Mouse (Mus musculus) bone marrow macrophage, adult 2 months (primary cell): ENCODE measurements around the gene Dlat. TPM values are rescaled to one million over a fixed set of nuclear protein-coding genes. Genes with fewer than 3 reads are reported as not detected.

ENCODE experiments used
- H3K27ac ChIP-seq: 2 replicates; pipeline ENCODE4 v1.5.1; 2012; ENCODE audit warnings: low read depth, low read length; ENCODE audit not compliant: insufficient read depth
- H3K4me1 ChIP-seq: 2 replicates; pipeline ENCODE4 v1.6.1; 2012; ENCODE audit warnings: low read length; ENCODE audit not compliant: control insufficient read depth, insufficient read depth
- H3K4me3 ChIP-seq: 2 replicates; pipeline ENCODE4 v1.5.1; 2012; ENCODE audit warnings: mild to moderate bottlenecking, low read length, moderate library complexity; ENCODE audit not compliant: insufficient read depth
- CTCF ChIP-seq: IDR thresholded peaks from 2 replicates; pipeline ENCODE4 v1.5.1; 2012; ENCODE audit warnings: low read depth, mild to moderate bottlenecking, low read length, moderate library complexity
- POLR2A ChIP-seq: IDR thresholded peaks from 2 replicates; pipeline ENCODE4 v1.6.1; 2012; ENCODE audit warnings: mild to moderate bottlenecking, low read depth, low read length, borderline replicate concordance
- polyA plus RNA-seq: library from polyadenylated mRNA; stranded (reverse); fragments of >200 nt; gene quantifications from 2 replicates; pipeline ENCODE4 v1.2.4, GENCODE M21; 2012; ENCODE audit not compliant: missing spikeins, insufficient read depth, insufficient read length

Gene Dlat
- 29.3 and 32.1 TPM in 2 replicates for polyA plus RNA-seq

DNA sequence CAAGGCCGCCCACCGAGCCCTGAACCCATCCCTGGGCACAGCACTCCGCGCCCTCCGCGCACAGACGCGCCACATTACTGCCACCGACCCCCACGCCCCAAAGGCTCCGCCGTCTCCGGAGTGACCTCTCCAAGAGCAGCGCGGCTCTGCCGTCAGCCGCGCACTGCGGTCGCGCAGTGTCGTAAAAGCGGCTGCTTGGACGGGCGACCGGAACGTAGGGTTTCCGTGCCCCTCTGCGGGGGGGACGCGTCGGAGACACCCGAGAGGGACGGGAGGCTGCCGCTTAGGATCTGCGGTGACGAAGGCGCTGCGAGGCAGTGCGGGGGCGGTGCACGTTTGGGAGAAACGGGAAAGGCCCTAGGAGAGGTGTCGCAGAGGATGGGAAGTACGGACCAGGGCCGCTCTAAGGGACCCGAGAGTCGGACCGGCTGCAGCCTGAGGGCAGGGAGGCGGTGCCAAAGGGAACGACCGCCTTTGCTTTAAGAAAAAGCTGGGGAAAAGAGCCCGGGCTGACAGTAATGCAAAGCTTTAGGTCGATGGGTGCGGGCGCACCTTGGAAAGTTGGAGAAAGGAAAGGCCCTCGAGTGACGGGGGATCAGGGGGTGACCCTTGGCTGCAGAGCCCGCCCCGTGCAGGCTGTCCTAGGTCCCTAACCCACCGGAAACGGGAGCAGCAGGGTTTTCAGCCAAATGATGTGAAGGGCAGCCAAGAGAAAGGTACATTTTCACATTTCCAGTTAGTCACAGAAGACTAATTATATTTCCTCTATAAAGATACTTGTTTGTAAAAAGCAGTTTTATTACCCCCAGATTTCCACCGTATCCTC is at the start of gene Dlat:
TSS of gene Dlat (minus strand) at position 389 of the 826 bp plus-strand sequence.
- peak within 1 kb of the TSS; percentile 84 for H3K4me3 ChIP-seq
- peaks cover 8% of the 10 kb centered on the region for H3K4me1 ChIP-seq
- peak within 1 kb of the TSS; percentile 53 for H3K27ac ChIP-seq
- no peak for TF ChIP-seq CTCF
- TF ChIP-seq POLR2A, result peak; percentile 11; the same call in 1 of the 2 replicates

DNA sequence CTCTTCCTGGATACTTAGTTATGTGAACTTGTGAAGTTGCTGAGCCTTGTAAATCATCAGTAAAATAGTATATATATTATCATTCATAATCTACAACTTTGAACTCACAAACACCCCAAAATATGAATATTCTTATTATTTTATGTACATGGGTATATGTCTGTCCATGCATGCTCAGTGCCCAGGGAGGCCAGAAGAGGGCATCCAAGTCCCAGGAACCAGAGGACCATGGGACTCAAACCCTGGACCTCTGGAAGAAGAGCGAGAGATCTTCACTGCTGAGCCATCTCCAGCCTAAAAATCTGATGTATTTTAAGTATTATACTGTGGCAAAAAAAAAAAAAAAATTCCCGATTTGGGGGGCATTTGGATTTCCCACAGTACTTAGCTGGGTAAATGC is 49.5 kb upstream of the Dlat start:
- H3K4me3 ChIP-seq, result no peak overlapping the region
- peaks cover 14% of the 10 kb centered on the region for H3K4me1 ChIP-seq
- TF ChIP-seq CTCF, result peak; percentile 40; the same call in 1 of the 2 replicates
- TF ChIP-seq POLR2A, result no peak
- no peak overlapping the region for H3K27ac ChIP-seq

DNA sequence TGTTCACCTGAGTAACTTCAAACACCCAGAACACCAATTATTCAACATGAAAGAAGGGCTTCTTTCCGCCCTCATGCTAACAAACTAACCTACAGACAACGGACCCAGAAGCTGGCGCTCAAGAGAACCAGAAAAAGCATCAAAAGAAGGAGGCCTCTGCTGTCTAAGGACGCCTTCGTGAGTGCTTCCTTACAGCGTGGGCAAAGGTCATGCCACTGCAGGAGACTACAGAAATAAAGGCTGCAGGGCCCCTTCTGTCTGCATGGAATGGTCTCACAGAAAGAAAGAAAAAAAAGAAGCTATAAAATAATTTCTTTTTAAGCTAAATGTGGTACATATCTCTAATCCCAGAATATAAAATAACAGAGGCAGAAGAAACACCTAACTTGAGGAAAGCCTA is 45.3 kb upstream of the Dlat start:
- H3K27ac ChIP-seq, result no peak overlapping the region
- TF ChIP-seq POLR2A, result no peak
- no peak for TF ChIP-seq CTCF
- peaks cover 3% of the 10 kb centered on the region; the same call in 1 of the 2 replicates for H3K4me1 ChIP-seq
- no peak overlapping the region for H3K4me3 ChIP-seq

DNA sequence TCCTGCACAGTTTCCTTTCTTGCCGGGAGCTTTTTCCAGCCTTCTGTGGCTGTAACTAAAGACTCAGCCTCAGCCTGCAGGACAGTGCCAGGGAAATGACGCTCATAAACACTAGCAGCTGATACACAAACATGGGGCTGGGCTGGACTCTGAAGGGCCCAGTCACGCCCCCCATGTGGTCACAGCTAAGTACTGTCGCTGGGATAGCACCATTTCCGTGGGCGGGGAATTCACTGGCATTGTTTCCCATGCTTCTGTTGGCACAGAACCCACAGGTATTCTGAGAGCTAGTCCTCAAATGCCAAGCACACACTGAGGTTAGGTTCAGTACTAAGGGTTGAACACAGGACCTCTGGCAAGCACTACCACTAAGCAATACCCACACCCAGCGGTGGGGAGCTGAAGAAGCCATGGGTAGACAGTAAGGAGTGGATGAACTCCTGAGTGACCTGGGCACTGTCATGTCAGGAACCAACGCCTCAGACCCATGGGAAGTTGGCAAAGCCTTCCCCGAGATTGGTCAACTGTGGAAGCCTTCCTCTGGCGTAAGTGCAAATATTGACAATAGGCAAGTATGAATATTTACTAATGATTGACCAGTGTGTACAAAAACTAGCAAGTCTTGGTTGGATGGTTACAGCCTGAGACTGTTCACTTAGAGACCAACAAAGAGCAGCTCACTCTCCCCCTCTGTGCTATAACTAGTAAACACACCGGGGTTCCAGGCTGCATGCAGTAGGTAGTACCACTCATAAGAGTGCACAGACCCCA is 41.5 kb upstream of the Dlat start:
- H3K27ac ChIP-seq, result no peak overlapping the region
- peaks cover 7% of the 10 kb centered on the region; the same call in 1 of the 2 replicates for H3K4me1 ChIP-seq
- TF ChIP-seq CTCF (no peak), POLR2A (no peak)
- no peak overlapping the region for H3K4me3 ChIP-seq

DNA sequence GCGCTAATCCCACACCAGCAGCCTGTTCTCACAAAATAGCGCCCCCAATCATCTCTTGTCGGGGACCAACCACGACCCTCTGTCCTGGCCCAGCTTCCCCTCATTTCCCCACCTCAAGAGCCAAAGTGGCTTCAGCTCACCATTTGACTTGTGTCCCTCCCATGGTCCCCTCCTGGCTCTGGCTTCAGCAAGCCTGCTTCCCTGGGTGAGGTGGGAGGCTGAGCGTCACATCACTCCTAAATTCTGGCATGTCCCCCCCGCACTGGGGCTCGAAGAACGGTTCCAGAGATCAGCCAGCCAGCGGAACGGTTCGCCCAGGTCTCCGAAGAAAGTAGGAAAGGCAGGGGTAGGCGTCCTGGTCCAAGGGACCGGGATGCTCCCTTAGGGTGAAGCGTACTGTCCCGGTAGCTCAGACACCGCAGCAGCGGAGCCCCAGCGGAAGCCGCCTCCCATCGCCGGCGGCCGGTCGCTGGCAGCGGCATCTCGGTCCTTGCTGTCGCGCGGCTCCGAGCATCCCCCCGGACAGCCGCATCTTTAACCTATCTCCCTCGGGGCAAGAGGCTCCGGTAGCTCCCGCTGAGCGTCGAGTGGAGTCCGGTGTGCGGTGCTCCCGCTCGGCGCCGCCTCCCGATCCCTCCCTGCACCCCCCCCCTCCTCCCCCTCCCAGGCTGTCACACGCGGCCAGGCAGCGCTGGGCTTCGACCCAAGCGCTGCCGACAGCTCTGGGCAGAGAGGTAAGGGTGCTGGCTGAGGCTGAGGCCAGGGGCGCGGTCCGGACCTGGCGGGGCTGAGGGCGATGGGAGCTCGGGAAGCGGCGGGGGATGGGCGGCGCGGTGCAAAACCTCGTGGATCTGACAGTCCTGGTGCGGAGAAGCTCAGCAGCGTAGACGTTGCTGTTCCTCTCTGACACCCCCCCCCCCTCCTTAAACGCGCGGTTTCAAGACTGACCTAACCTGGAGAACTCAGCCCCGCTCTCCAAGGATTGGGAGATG is 39.1 kb upstream of the Dlat start:
- TF ChIP-seq POLR2A (no peak), CTCF (no peak)
- no peak overlapping the region for H3K27ac ChIP-seq
- peak overlapping the region; percentile 52 for H3K4me3 ChIP-seq
- H3K4me1 ChIP-seq, result peaks cover 4% of the 10 kb centered on the region; the same call in 1 of the 2 replicates

DNA sequence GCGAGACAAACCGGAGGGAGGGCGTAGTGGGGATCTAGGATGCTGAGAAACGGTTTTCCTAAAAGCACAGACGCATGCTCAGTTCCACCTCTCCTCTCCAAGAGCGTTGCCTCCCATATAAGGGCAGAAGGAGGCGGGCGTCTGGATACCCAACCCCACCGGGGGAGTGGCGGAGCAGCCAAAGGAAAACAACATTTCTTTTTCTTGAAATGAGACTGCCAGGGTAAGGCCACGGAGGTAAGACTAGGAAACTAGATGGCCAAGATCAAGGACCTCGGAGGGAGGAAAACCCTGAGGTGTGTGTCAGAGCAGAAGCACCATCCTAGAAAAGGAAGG is 38.1 kb upstream of the Dlat start:
- no peak overlapping the region for H3K27ac ChIP-seq
- TF ChIP-seq CTCF (no peak), POLR2A (no peak)
- peaks cover 4% of the 10 kb centered on the region; the same call in 1 of the 2 replicates for H3K4me1 ChIP-seq
- H3K4me3 ChIP-seq, result peak overlapping the region; percentile 41; the same call in 1 of the 2 replicates

DNA sequence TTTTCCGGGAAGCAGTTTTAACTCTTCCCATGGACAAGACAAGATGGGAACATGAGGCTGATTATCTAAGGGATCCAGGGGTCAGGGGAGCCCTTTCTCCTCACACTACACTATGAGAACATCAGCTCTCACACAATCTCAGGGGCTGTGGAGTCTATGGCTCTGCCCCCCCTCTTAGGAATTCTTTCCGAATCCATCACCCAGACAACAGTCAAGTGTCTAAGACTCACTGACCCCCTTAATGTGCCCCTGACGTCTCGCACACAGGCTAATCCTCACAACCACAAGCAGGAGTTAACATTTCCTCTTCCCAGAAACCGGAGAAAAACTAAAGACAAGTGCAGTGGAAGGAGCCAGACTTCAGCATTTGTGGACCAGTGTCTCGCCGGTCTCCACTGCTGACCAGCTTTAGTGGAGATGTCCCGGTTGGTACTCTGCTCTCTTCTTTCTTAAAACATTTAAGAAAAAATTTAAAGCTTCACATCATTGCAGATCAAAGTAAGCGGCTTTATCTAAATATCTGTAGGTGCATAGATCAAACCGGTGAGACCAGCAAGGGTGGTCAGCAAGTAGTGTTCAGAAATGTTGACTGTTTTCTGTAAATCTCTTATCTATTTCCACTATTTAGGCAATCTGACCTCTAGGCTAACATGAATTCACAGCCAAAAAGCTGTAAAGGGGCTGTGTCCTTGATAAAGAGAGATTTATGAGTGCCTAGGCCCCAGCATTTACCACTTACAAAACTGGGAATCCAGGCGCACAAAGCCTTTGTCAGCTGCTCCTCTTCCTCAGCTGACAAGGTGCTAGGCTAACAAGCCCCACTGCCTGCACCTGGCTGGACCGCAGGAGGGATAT is 37.5 kb upstream of the Dlat start:
- Histone ChIP-seq H3K4me1 (peaks cover 4% of the 10 kb centered on the region; the same call in 1 of the 2 replicates), H3K4me3 (no peak overlapping the region), H3K27ac (no peak overlapping the region)
- TF ChIP-seq POLR2A, result no peak

DNA sequence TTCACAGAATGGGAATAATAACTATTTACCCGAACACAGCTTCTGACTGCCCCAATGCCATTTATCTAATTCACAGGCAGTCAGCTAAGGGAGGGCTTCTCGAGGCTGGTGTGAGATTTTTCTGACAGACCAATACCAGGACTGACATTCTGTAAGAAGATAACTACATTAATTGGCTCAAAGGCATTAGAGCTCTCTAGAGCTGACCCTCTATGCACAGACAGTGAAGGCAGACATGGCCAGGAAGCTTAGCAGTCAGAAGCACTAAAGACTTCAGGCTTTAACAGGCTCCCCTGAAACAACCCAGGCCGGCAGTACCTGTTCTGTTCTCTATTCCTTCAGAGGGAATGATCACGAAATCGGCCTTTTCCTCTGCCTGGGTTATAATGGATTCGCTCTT is 35.6 kb upstream of the Dlat start:
- peaks cover 4% of the 10 kb centered on the region; the same call in 1 of the 2 replicates for H3K4me1 ChIP-seq
- H3K4me3 ChIP-seq, result no peak overlapping the region
- no peak overlapping the region for H3K27ac ChIP-seq
- TF ChIP-seq CTCF, result no peak
- no peak for TF ChIP-seq POLR2A
